Comparison of ENCODE assay signal across 21 mouse cellular contexts in the genomic region with DNA sequence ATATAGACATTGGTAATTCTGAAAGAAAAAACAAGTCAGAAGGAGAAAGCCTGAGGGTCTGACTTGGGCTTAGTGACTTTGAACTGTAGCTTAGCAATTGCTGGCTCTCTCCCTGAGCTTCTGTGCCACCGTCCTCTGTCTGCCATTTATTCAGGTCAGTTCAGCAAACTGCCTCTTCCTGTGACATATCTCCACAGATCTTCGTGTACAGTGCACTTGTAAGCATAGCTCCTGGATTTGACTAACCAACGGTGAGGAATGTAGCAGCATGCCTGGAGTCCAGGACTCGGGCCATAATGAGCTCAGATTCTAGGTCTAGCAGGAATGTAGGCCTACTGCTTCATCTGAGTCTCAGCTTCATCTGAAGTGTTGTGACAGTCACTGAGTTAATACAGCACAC. TPM values are rescaled to one million over a fixed set of nuclear protein-coding genes. Genes with fewer than 3 reads are reported as not detected.
DNase-seq lines count a peak whose midpoint lies in the region; ATAC-seq and TF ChIP-seq lines count a peak whose summit lies in the region.
"Had no signal": no experiment of that assay in that cellular context is flagged by ENCODE, and none has a peak within 500 bp of the region (broad histone marks: within the 10 kb centered on the region; RNA-seq: fewer than 3 reads in every experiment).

No protein-coding gene starts in this region.

- intact Hi-C loops in gastrocnemius, adult 2 months (cut with DNase I), result no loop called here
- intact Hi-C loops in heart, postnatal 36 days (cut with DNase I), result no loop called here

- H3K4me2 ChIP-seq in heart, embryonic 16.5 days (ENCODE audit: low read depth, low read length), result no peak overlapping the region
- H3K4me2 ChIP-seq in kidney, embryonic 16.5 days (replicated peaks; ENCODE audit: low read depth, low read length), result no peak overlapping the region
- H3K4me2 ChIP-seq: heart, embryonic 11.5 days; hindbrain, embryonic 14.5 days had no signal

- peaks cover 22% of the 10 kb centered on the region for H3K4me1 ChIP-seq in heart, embryonic 16.5 days (ENCODE audit: control insufficient read depth, insufficient read depth, low read length)
- 0 out of 2 replicates have a peak, but pooled peaks cover 8% of the 10 kb centered on the region for H3K4me1 ChIP-seq in kidney, embryonic 16.5 days (ENCODE audit: insufficient read depth, low read length)

- no peak overlapping the region for H3K9ac ChIP-seq in heart, embryonic 16.5 days (ENCODE audit: low read length)
- no peak overlapping the region for H3K9ac ChIP-seq in kidney, embryonic 16.5 days (replicated peaks; ENCODE audit: low read length)
- H3K9ac ChIP-seq: forebrain, postnatal 0 days; hindbrain, embryonic 14.5 days had no signal

- H3K27ac ChIP-seq in gastrocnemius, adult 2 months, result peak overlapping the region; percentile 28; the same call in 1 of the 2 replicates
- H3K27ac ChIP-seq in heart, embryonic 16.5 days (ENCODE audit: low read length), result peak overlapping the region; percentile 40
- H3K27ac ChIP-seq in kidney, embryonic 16.5 days (ENCODE audit: low read length), result no peak overlapping the region
- H3K27ac ChIP-seq: hindbrain, embryonic 14.5 days had no signal

- TF ChIP-seq CTCF in gastrocnemius, adult 2 months (IDR thresholded peaks at IDR 0.05), result no peak

- WGBS in heart, embryonic 16.5 days, result 46% methylated on average over 4 of the region's 4 CpGs
- 77% methylated on average over 4 of the region's 4 CpGs for WGBS in kidney, embryonic 16.5 days

- H3K9me3 ChIP-seq in heart, embryonic 16.5 days (replicated peaks; ENCODE audit: control insufficient read depth, low read length), result no peaks in the 10 kb centered on the region
- H3K9me3 ChIP-seq in kidney, embryonic 16.5 days (ENCODE audit: low read length), result no peaks in the 10 kb centered on the region

- DNase-seq in gastrocnemius, adult 2 months, result no peak
- no peak for DNase-seq in gastrocnemius, adult 8-10 months (ENCODE audit: low spot score in 2 of 2)
- DNase-seq in heart, postnatal 36 days, result no peak
- peak; percentile 20 for DNase-seq in brain, adult 2 months (ENCODE audit: low read depth, low spot score)
- no peak for DNase-seq in layer of hippocampus, adult 18-20 months (ENCODE audit: low spot score in 2 of 2)
- DNase-seq: adrenal gland, adult 2 months; adrenal gland, postnatal 25 days; cerebellum, adult 18-20 months; cerebellum, adult 9-10 months; cerebellum, postnatal 14 days; forebrain, postnatal 0 days; gastrocnemius, postnatal 10 days; gastrocnemius, postnatal 36 days; heart, postnatal 4 days had no signal

- no peaks in the 10 kb centered on the region for H3K27me3 ChIP-seq in heart, embryonic 16.5 days (ENCODE audit: control insufficient read depth, insufficient read depth, low read length)
- H3K27me3 ChIP-seq in kidney, embryonic 16.5 days (ENCODE audit: insufficient read depth, low read length), result no peaks in the 10 kb centered on the region

- 0 out of 2 replicates have a peak, but pooled peaks cover 4% of the 10 kb centered on the region for H3K36me3 ChIP-seq in heart, embryonic 16.5 days (ENCODE audit: control insufficient read depth, insufficient read depth)
- no peaks in the 10 kb centered on the region for H3K36me3 ChIP-seq in kidney, embryonic 16.5 days (ENCODE audit: insufficient read depth, low read length)

- H3K4me3 ChIP-seq in gastrocnemius, adult 2 months, result no peak overlapping the region
- no peak overlapping the region for H3K4me3 ChIP-seq in heart, embryonic 16.5 days (ENCODE audit: low read length)
- no peak overlapping the region for H3K4me3 ChIP-seq in kidney, embryonic 16.5 days (ENCODE audit: low read length)

- no peak for ATAC-seq in heart, embryonic 16.5 days (replicated peaks; ENCODE audit: extremely low read depth, insufficient read depth, low FRiP score)
- no peak for ATAC-seq in kidney, embryonic 16.5 days (ENCODE audit: low FRiP score, low TSS enrichment)
- ATAC-seq: forebrain, embryonic 14.5 days; inflammation-experienced regulatory T-cells, adult 6 months; intestine, embryonic 16.5 days had no signal

RNA-seq across cellular contexts. Expression of a gene that starts 32.6 kb away (rescaled TPM):
- total RNA-seq in gastrocnemius, adult 2 months (2021), result 10 to 100 TPM; 31.9 to 33.5 TPM
- total RNA-seq in gastrocnemius, adult 8-10 months (2022), result 10 to 100 TPM; 29.7 to 36.4 (median 32.2) TPM
- polyA plus RNA-seq in heart, embryonic 16.5 days (2015; fragmentation: Nextera tagmentation; extraction: Ambion mirVana), result 66.1 and 69.5 TPM in 2 replicates
- total RNA-seq in heart, postnatal 36 days (2021), result 10 to 100 TPM; 32.7 to 38.0 TPM
- 74.5 and 75.4 TPM in 2 replicates for polyA plus RNA-seq in kidney, embryonic 16.5 days (2015; fragmentation: Nextera tagmentation; extraction: Ambion mirVana)
- 10 to 100 TPM; 46.6 to 50.5 TPM for total RNA-seq in layer of hippocampus, adult 18-20 months (2021)

RNA-seq across cellular contexts. Expression of a gene that starts 33.0 kb away (rescaled TPM):
- total RNA-seq in gastrocnemius, adult 2 months (2021), result 10 to 100 TPM; 15.8 to 16.7 TPM
- total RNA-seq in gastrocnemius, adult 8-10 months (2022), result 10 to 100 TPM; 16.5 to 19.6 (median 17.5) TPM
- 38.6 and 41.7 TPM in 2 replicates for polyA plus RNA-seq in heart, embryonic 16.5 days (2015; fragmentation: Nextera tagmentation; extraction: Ambion mirVana)
- 10 to 100 TPM; 43.4 to 43.7 TPM for total RNA-seq in heart, postnatal 36 days (2021)
- polyA plus RNA-seq in kidney, embryonic 16.5 days (2015; fragmentation: Nextera tagmentation; extraction: Ambion mirVana), result 27.3 and 31.7 TPM in 2 replicates
- total RNA-seq in layer of hippocampus, adult 18-20 months (2021), result 10 to 100 TPM; 17.0 to 20.2 TPM
